9 mouse cellular contexts compared by ENCODE assay signal in the genomic region with DNA sequence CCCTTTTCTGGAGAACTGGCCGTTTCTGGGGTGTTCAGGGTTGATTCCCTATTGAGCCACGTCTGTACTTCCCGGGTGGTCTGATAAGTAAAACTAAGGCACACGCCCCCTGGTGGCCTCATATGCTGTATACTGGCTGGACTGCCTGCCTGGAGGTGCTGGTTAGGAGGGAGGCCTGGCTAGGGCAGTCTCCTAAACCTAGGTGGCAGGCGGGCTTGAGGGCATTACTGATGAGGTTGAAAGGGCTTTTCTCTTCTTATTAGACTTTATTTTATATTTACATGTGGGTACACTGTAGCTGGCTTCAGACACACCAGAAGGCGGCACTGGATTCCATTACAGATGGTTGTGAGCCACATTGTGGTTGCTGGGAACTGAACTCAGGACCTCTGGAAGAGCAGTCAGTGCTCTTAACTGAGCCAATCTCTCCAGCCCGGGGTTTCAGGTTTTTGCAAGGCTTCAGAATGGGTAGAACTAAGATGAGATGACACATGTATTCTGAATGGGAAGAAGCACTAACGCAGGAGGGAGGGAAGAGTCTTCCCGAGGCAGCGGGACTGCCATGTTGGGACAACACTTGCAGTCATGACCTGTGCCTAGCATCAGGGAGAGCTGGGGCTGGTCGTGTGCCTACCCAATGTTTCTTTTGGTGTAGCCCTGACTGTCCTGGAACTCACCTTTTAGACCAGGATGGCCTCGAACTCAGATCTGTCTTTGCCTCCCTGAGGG. TPM values are rescaled to one million over a fixed set of nuclear protein-coding genes. Genes with fewer than 3 reads are reported as not detected.
A peak's percentile ranks its signal among the peaks of the same experiment; 100 is the strongest.
DNase-seq lines count a peak whose midpoint lies in the region; ATAC-seq and TF ChIP-seq lines count a peak whose summit lies in the region.
"Had no signal": no experiment of that assay in that cellular context is flagged by ENCODE, and none has a peak within 500 bp of the region (broad histone marks: within the 10 kb centered on the region; RNA-seq: fewer than 3 reads in every experiment).

No protein-coding gene starts in this region.

- H3K4me3 ChIP-seq in embryonic fibroblast, embryonic 13.5 days (ENCODE audit: insufficient read depth, low read length), result no peak overlapping the region
- no peak overlapping the region for H3K4me3 ChIP-seq in liver, embryonic 13.5 days (replicated peaks)
- H3K4me3 ChIP-seq: neural tube, embryonic 12.5 days had no signal

- no peaks in the 10 kb centered on the region for H3K9me3 ChIP-seq in liver, embryonic 13.5 days (replicated peaks)
- H3K9me3 ChIP-seq: neural tube, embryonic 12.5 days had no signal

- peak; percentile 26 for ATAC-seq in liver, embryonic 13.5 days (ENCODE audit: low read depth)
- no peak for ATAC-seq in monocyte, adult 5-6 weeks (replicated peaks; ENCODE audit: insufficient number of reproducible peaks, low FRiP score, low TSS enrichment, poor library complexity, severe bottlenecking)

- peak; percentile 39 for TF ChIP-seq POLR2A in embryonic fibroblast, embryonic 13.5 days (IDR thresholded peaks at IDR 0.05; ENCODE audit: low read depth, low read length)

- peak; percentile 57; the same call in 1 of the 2 replicates for TF ChIP-seq CTCF in embryonic fibroblast, embryonic 13.5 days (IDR thresholded peaks at IDR 0.05; ENCODE audit: borderline replicate concordance, insufficient read depth, low read length)

- H3K27me3 ChIP-seq in liver, embryonic 13.5 days, result peaks cover 56% of the 10 kb centered on the region

- H3K36me3 ChIP-seq in liver, embryonic 13.5 days, result peaks cover 34% of the 10 kb centered on the region

- 24% methylated on average over 12 of the region's 12 CpGs for WGBS in liver, embryonic 13.5 days (ENCODE audit: insufficient replicate concordance)

- H3K4me1 ChIP-seq in embryonic fibroblast, embryonic 13.5 days (ENCODE audit: control insufficient read depth, insufficient read depth, low read length), result 0 out of 2 replicates have a peak, but pooled peaks cover 5% of the 10 kb centered on the region
- peaks cover 57% of the 10 kb centered on the region for H3K4me1 ChIP-seq in liver, embryonic 13.5 days (replicated peaks)

- no peak overlapping the region for H3K4me2 ChIP-seq in liver, embryonic 13.5 days

- H3K27ac ChIP-seq in embryonic fibroblast, embryonic 13.5 days (ENCODE audit: insufficient read depth, low read length), result no peak overlapping the region
- H3K27ac ChIP-seq in liver, embryonic 13.5 days, result no peak overlapping the region
- H3K27ac ChIP-seq: neural tube, embryonic 12.5 days had no signal

- peak; percentile 52 for DNase-seq in ovary, adult 18-20 months (ENCODE audit: low spot score)
- no peak for DNase-seq in ovary, postnatal 10 days (ENCODE audit: low spot score)
- DNase-seq in adrenal gland, postnatal 14 days, result peak; percentile 90
- DNase-seq in kidney, adult 11 months, result peak; percentile 65
- peak; percentile 73 for DNase-seq in liver, embryonic 13.5 days
- peak; percentile 64 for DNase-seq in ovary, postnatal 14 days (ENCODE audit: low spot score)

- no peak overlapping the region for H3K9ac ChIP-seq in liver, embryonic 13.5 days
- H3K9ac ChIP-seq: neural tube, embryonic 12.5 days had no signal

RNA-seq across cellular contexts. Expression of a gene that starts 1.3 kb away (rescaled TPM):
- total RNA-seq in adrenal gland, postnatal 14 days (2021), result 0.30 TPM in 1 of 2 replicates, not detected in the other
- polyA plus RNA-seq in embryonic fibroblast, embryonic 13.5 days (2011; ENCODE audit: insufficient read length, low read depth, missing spikeins), result 0.28 and 0.30 TPM in 2 replicates
- 0.03 TPM in 2 replicates for polyA plus RNA-seq in liver, embryonic 13.5 days (2015; fragmentation: Nextera tagmentation; extraction: Ambion mirVana)
- not detected in 3 replicates for total RNA-seq in monocyte, adult 5-6 weeks (2017)

RNA-seq across cellular contexts. Expression of a gene that starts 3.4 kb away (rescaled TPM):
- 1,399 and 1,708 TPM in 2 replicates for total RNA-seq in adrenal gland, postnatal 14 days (2021)
- 1,792 and 1,906 TPM in 2 replicates for polyA plus RNA-seq in embryonic fibroblast, embryonic 13.5 days (2011; ENCODE audit: insufficient read length, low read depth, missing spikeins)
- polyA plus RNA-seq in liver, embryonic 13.5 days (2015; fragmentation: Nextera tagmentation; extraction: Ambion mirVana), result 2,606 and 3,100 TPM in 2 replicates
- 1,371 to 1,607 TPM (median 1,447 TPM) in 3 replicates for total RNA-seq in monocyte, adult 5-6 weeks (2017)

RNA-seq across cellular contexts. Expression of a gene that starts 11.9 kb away (rescaled TPM):
- total RNA-seq in adrenal gland, postnatal 14 days (2021), result 26.2 and 32.1 TPM in 2 replicates
- polyA plus RNA-seq in embryonic fibroblast, embryonic 13.5 days (2011; ENCODE audit: insufficient read length, low read depth, missing spikeins), result 24.2 and 27.8 TPM in 2 replicates
- polyA plus RNA-seq in liver, embryonic 13.5 days (2015; fragmentation: Nextera tagmentation; extraction: Ambion mirVana), result 17.7 and 19.0 TPM in 2 replicates
- total RNA-seq in monocyte, adult 5-6 weeks (2017), result 13.9 to 21.9 TPM (median 17.2 TPM) in 3 replicates

RNA-seq across cellular contexts. Expression of a gene that starts 20.1 kb away (rescaled TPM):
- total RNA-seq in adrenal gland, postnatal 14 days (2021), result 52.2 and 52.9 TPM in 2 replicates
- polyA plus RNA-seq in embryonic fibroblast, embryonic 13.5 days (2011; ENCODE audit: insufficient read length, low read depth, missing spikeins), result 31.1 and 32.3 TPM in 2 replicates
- 70.9 and 76.5 TPM in 2 replicates for polyA plus RNA-seq in liver, embryonic 13.5 days (2015; fragmentation: Nextera tagmentation; extraction: Ambion mirVana)
- 32.1 to 34.0 TPM (median 32.6 TPM) in 3 replicates for total RNA-seq in monocyte, adult 5-6 weeks (2017)

RNA-seq across cellular contexts. Expression of a gene that starts 30.8 kb away (rescaled TPM):
- total RNA-seq in adrenal gland, postnatal 14 days (2021), result 2.9 and 3.8 TPM in 2 replicates
- polyA plus RNA-seq in embryonic fibroblast, embryonic 13.5 days (2011; ENCODE audit: insufficient read length, low read depth, missing spikeins), result 1.7 and 2.7 TPM in 2 replicates
- polyA plus RNA-seq in liver, embryonic 13.5 days (2015; fragmentation: Nextera tagmentation; extraction: Ambion mirVana), result 0.29 and 0.44 TPM in 2 replicates
- total RNA-seq in monocyte, adult 5-6 weeks (2017), result not detected in 3 replicates
